Mouse (Mus musculus) fat pad, adult 2 months (tissue): ENCODE measurements around the gene Ccdc88c.

Experiments used
- DNase-seq: peaks from one replicate; pipeline ENCODE4 v3.0.0-alpha.2; 2011; ENCODE audit warnings: low read depth, low spot score; ENCODE audit errors: extremely low read depth

The Ccdc88c gene

GRCm38 (mm10) chr12:100896661-100897060 is 132.2 kb downstream of the Ccdc88c start:
- no peak for DNase-seq

GRCm38 (mm10) chr12:100895504-100895903 is 133.4 kb downstream of the Ccdc88c start:
- no peak for DNase-seq

- no peak for DNase-seq
These were observed 138.3 kb downstream of the Ccdc88c start for GRCm38 (mm10) chr12:100890548-100890947.

- DNase-seq = no peak
These were observed 141.0 kb downstream of the Ccdc88c start for GRCm38 (mm10) chr12:100887801-100888258.

GRCm38 (mm10) chr12:100886877-100887276 is 142.0 kb downstream of the Ccdc88c start:
- DNase-seq = no peak

- DNase-seq = no peak
These were observed 143.3 kb downstream of the Ccdc88c start for GRCm38 (mm10) chr12:100885585-100885984.

- no peak for DNase-seq
These were observed 145.7 kb downstream of the Ccdc88c start for GRCm38 (mm10) chr12:100883168-100883567.

GRCm38 (mm10) chr12:100878556-100878955 is 150.3 kb downstream of the Ccdc88c start:
- no peak for DNase-seq

GRCm38 (mm10) chr12:100877936-100878335 is 150.9 kb downstream of the Ccdc88c start:
- DNase-seq = no peak

GRCm38 (mm10) chr12:100875960-100876359 is 152.9 kb downstream of the Ccdc88c start:
- no peak for DNase-seq

- no peak for DNase-seq
These were observed 153.3 kb downstream of the Ccdc88c start for GRCm38 (mm10) chr12:100875553-100875952.

- no peak for DNase-seq
These were observed 155.2 kb downstream of the Ccdc88c start for GRCm38 (mm10) chr12:100873612-100874011.

- no peak for DNase-seq
These were observed 157.0 kb downstream of the Ccdc88c start for GRCm38 (mm10) chr12:100871841-100872240.

- DNase-seq = no peak
These were observed 157.6 kb downstream of the Ccdc88c start for GRCm38 (mm10) chr12:100871234-100871633.

GRCm38 (mm10) chr12:100868049-100868622 is 160.7 kb downstream of the Ccdc88c start:
- no peak for DNase-seq

- DNase-seq = no peak
These were observed 161.8 kb downstream of the Ccdc88c start for GRCm38 (mm10) chr12:100867097-100867496.

- no peak for DNase-seq
These were observed 163.3 kb downstream of the Ccdc88c start for GRCm38 (mm10) chr12:100865509-100866078.

- no peak for DNase-seq
These were observed 163.8 kb downstream of the Ccdc88c start for GRCm38 (mm10) chr12:100865072-100865471.

GRCm38 (mm10) chr12:100862856-100863446 is 165.9 kb downstream of the Ccdc88c start:
- DNase-seq = no peak

GRCm38 (mm10) chr12:100862272-100862671 is 166.6 kb downstream of the Ccdc88c start:
- no peak for DNase-seq
